Comparison of ENCODE assay signal across 13 mouse cellular contexts in genomic region chr13:63304124-63304792, GRCm38 (mm10).
DNase-seq lines count a peak whose midpoint lies in the region; ATAC-seq and TF ChIP-seq lines count a peak whose summit lies in the region.
"Had no signal": no experiment of that assay in that cellular context is flagged by ENCODE, and none has a peak within 500 bp of the region (broad histone marks: within the 10 kb centered on the region; RNA-seq: fewer than 3 reads in every experiment).

No protein-coding gene starts in this region.

- peak overlapping the region; percentile 78 for H3K27ac ChIP-seq in stomach, postnatal 0 days (replicated peaks)

- peaks cover 30% of the 10 kb centered on the region for H3K36me3 ChIP-seq in stomach, postnatal 0 days (ENCODE audit: control insufficient read depth, insufficient read depth, low read length)

- peaks cover 4% of the 10 kb centered on the region; the same call in 1 of the 2 replicates for H3K4me1 ChIP-seq in stomach, postnatal 0 days (replicated peaks; ENCODE audit: control insufficient read depth, insufficient read depth)

- ATAC-seq in stomach, postnatal 0 days (ENCODE audit: low FRiP score, low TSS enrichment), result peak; percentile 40; the same call in 1 of the 2 replicates
- no peak for ATAC-seq in erythroid progenitor cell, adult 5-6 weeks (replicated peaks; ENCODE audit: low FRiP score, poor library complexity, severe bottlenecking)
- ATAC-seq: forebrain, embryonic 14.5 days had no signal

- intact Hi-C loops in heart, postnatal 14 days (cut with DNase I), result no loop called here

- TF ChIP-seq CTCF in stomach, postnatal 0 days (IDR thresholded peaks at IDR 0.05; ENCODE audit: low read depth), result no peak

- no peak overlapping the region for H3K9ac ChIP-seq in stomach, postnatal 0 days (ENCODE audit: low read length)

- DNase-seq in heart, adult 18-20 months, result peak; percentile 68 to 75
- no peak for DNase-seq in heart, postnatal 14 days
- DNase-seq in urinary bladder, postnatal 14 days (ENCODE audit: low spot score), result peak; percentile 45
- no peak for DNase-seq in urinary bladder, postnatal 10 days (ENCODE audit: low spot score)
- peak; percentile 62 for DNase-seq in kidney, postnatal 14 days
- DNase-seq in stomach, postnatal 0 days (ENCODE audit: low spot score), result peak; percentile 56
- no peak for DNase-seq in spleen, postnatal 10 days (ENCODE audit: low spot score in 2 of 2)
- DNase-seq: thymus, postnatal 4 days had no signal

- H3K9me3 ChIP-seq in stomach, postnatal 0 days (ENCODE audit: control insufficient read depth, low read length), result no peaks in the 10 kb centered on the region
- H3K9me3 ChIP-seq: limb, embryonic 12.5 days; megakaryocyte, embryonic 14.5 days; neural tube, embryonic 12.5 days had no signal

- H3K27me3 ChIP-seq in stomach, postnatal 0 days (ENCODE audit: control insufficient read depth, insufficient read depth, low read length), result no peaks in the 10 kb centered on the region
- H3K27me3 ChIP-seq: limb, embryonic 12.5 days; megakaryocyte, embryonic 14.5 days; neural tube, embryonic 12.5 days had no signal

- WGBS in stomach, postnatal 0 days, result 40% methylated on average over 6 of the region's 6 CpGs

- no peak overlapping the region for H3K4me2 ChIP-seq in stomach, postnatal 0 days (replicated peaks; ENCODE audit: low read depth)
- H3K4me2 ChIP-seq: limb, embryonic 12.5 days had no signal

- no peak for TF ChIP-seq EP300 in stomach, postnatal 0 days (optimal IDR thresholded peaks at IDR 0.05)

- no peak overlapping the region for H3K4me3 ChIP-seq in stomach, postnatal 0 days (ENCODE audit: low read depth, low read length)
- H3K4me3 ChIP-seq: limb, embryonic 12.5 days; megakaryocyte, embryonic 14.5 days; neural tube, embryonic 12.5 days had no signal

Comparison
In these comparisons a context has a peak if more than half of its experiments do, and no peak if none do; other contexts are left out.
1. DNase-seq: peak in heart, adult 18-20 months (2 of 2), urinary bladder, postnatal 14 days (single experiment), kidney, postnatal 14 days (single experiment) and stomach, postnatal 0 days (single experiment); none in heart, postnatal 14 days (0 of 2), urinary bladder, postnatal 10 days (single experiment) and spleen, postnatal 10 days (0 of 2).